Comparison of ENCODE assay signal across 8 mouse cellular contexts in genomic region chr2:174472407-174472806, GRCm38 (mm10). TPM values are rescaled to one million over a fixed set of nuclear protein-coding genes. Genes with fewer than 3 reads are reported as not detected.
DNase-seq lines count a peak whose midpoint lies in the region; ATAC-seq and TF ChIP-seq lines count a peak whose summit lies in the region.

No protein-coding gene starts in this region.

- H3K4me2 ChIP-seq in intestine, embryonic 15.5 days (replicated peaks): peak overlapping the region; percentile 83

- WGBS in cerebellum, adult 2 months: 6% methylated on average over 30 of the region's 30 CpGs
- 7% methylated on average over 30 of the region's 30 CpGs for WGBS in intestine, embryonic 15.5 days

- H3K27me3 ChIP-seq in cerebellum, adult 2 months (ENCODE audit: control insufficient read depth, insufficient read depth, low read length): no peaks in the 10 kb centered on the region
- no peaks in the 10 kb centered on the region for H3K27me3 ChIP-seq in testis, adult 2 months (ENCODE audit: control insufficient read depth, insufficient read depth, low read length)
- no peaks in the 10 kb centered on the region for H3K27me3 ChIP-seq in intestine, embryonic 15.5 days (replicated peaks)

- H3K36me3 ChIP-seq in testis, adult 2 months (ENCODE audit: control insufficient read depth, insufficient read depth, low read length): no peaks in the 10 kb centered on the region; the same call in 1 of the 2 replicates
- peaks cover 7% of the 10 kb centered on the region; the same call in 1 of the 2 replicates for H3K36me3 ChIP-seq in intestine, embryonic 15.5 days

- TF ChIP-seq CTCF in cerebellum, adult 2 months (IDR thresholded peaks at IDR 0.05; ENCODE audit: borderline replicate concordance, insufficient read depth, low read depth, low read length): no peak
- TF ChIP-seq CTCF in testis, adult 2 months (IDR thresholded peaks at IDR 0.05; ENCODE audit: control insufficient read depth, insufficient read depth, insufficient replicate concordance, low read depth, low read length): no peak

- no peak for TF ChIP-seq POLR2A in cerebellum, adult 2 months (IDR thresholded peaks at IDR 0.05; ENCODE audit: borderline replicate concordance, insufficient read depth, low read length)
- TF ChIP-seq POLR2A in testis, adult 2 months (IDR thresholded peaks at IDR 0.05; ENCODE audit: control insufficient read depth, low read depth, low read length): no peak

- H3K4me3 ChIP-seq in cerebellum, adult 2 months (replicated peaks; ENCODE audit: insufficient read depth, low read depth, low read length): peak overlapping the region; percentile 80
- H3K4me3 ChIP-seq in testis, adult 2 months (ENCODE audit: control insufficient read depth, low read depth, low read length): peak overlapping the region; percentile 89
- peak overlapping the region; percentile 83 for H3K4me3 ChIP-seq in intestine, embryonic 15.5 days (replicated peaks)

- H3K9ac ChIP-seq in intestine, embryonic 15.5 days: peak overlapping the region; percentile 71

- DNase-seq in cerebellum, adult 2 months: no peak
- DNase-seq in cerebellum, postnatal 4 days (ENCODE audit: low spot score in 2 of 2): no peak
- DNase-seq in testis, postnatal 10 days (ENCODE audit: low spot score): no peak
- DNase-seq in adrenal gland, adult (ENCODE audit: inconsistent age in 2 of 2, low spot score in 1 of 2): no peak
- DNase-seq in cerebellum, postnatal 10 days: no peak

- no peaks in the 10 kb centered on the region for H3K9me3 ChIP-seq in intestine, embryonic 15.5 days

- H3K4me1 ChIP-seq in cerebellum, adult 2 months (ENCODE audit: control insufficient read depth, insufficient read depth, low read length): peaks cover 2% of the 10 kb centered on the region; the same call in 1 of the 2 replicates
- peaks cover 13% of the 10 kb centered on the region for H3K4me1 ChIP-seq in testis, adult 2 months (ENCODE audit: control insufficient read depth, insufficient read depth, low read length)
- H3K4me1 ChIP-seq in intestine, embryonic 15.5 days (replicated peaks): 0 out of 2 replicates have a peak, but pooled peaks cover 28% of the 10 kb centered on the region

- peak overlapping the region; percentile 28; the same call in 1 of the 2 replicates for H3K27ac ChIP-seq in cerebellum, adult 2 months (ENCODE audit: insufficient read depth, low read length)
- H3K27ac ChIP-seq in testis, adult 2 months (ENCODE audit: control insufficient read depth, insufficient read depth, low read depth, low read length): peak overlapping the region; percentile 78
- peak overlapping the region; percentile 73 for H3K27ac ChIP-seq in intestine, embryonic 15.5 days

- ATAC-seq in intestine, embryonic 15.5 days: peak; percentile 39
- peak; percentile 10; the same call in 1 of the 2 replicates for ATAC-seq in monocyte, adult 5-6 weeks (replicated peaks; ENCODE audit: insufficient number of reproducible peaks, low FRiP score, low TSS enrichment, poor library complexity, severe bottlenecking)

RNA-seq across cellular contexts. Expression of gene Prelid3b, which starts 0.5 kb away (rescaled TPM):
- 86.2 and 87.5 TPM in 2 replicates for polyA plus RNA-seq in cerebellum, adult 2 months (2012; rRNA removed)
- 43.1 and 46.1 TPM in 2 replicates for polyA plus RNA-seq in testis, adult 2 months (2012; rRNA removed)
- polyA plus RNA-seq in intestine, embryonic 15.5 days (2015; fragmentation: Nextera tagmentation; extraction: Ambion mirVana): 125 and 127 TPM in 2 replicates
- 107 to 190 TPM (median 108 TPM) in 3 replicates for total RNA-seq in monocyte, adult 5-6 weeks (2017)

RNA-seq across cellular contexts. Expression of gene Atp5e, which starts 8.5 kb away (rescaled TPM):
- polyA plus RNA-seq in cerebellum, adult 2 months (2012; rRNA removed): 679 and 697 TPM in 2 replicates
- polyA plus RNA-seq in testis, adult 2 months (2012; rRNA removed): 286 and 350 TPM in 2 replicates
- polyA plus RNA-seq in intestine, embryonic 15.5 days (2015; fragmentation: Nextera tagmentation; extraction: Ambion mirVana): 746 and 850 TPM in 2 replicates
- 143 to 289 TPM (median 191 TPM) in 3 replicates for total RNA-seq in monocyte, adult 5-6 weeks (2017)

RNA-seq across cellular contexts. Expression of gene Tubb1, which starts 21.9 kb away (rescaled TPM):
- polyA plus RNA-seq in cerebellum, adult 2 months (2012; rRNA removed): 0.07 and 0.14 TPM in 2 replicates
- 0.14 TPM in 1 of 2 replicates, not detected in the other for polyA plus RNA-seq in testis, adult 2 months (2012; rRNA removed)
- polyA plus RNA-seq in intestine, embryonic 15.5 days (2015; fragmentation: Nextera tagmentation; extraction: Ambion mirVana): 1.1 and 1.4 TPM in 2 replicates
- 13.4 to 226 TPM (median 24.5 TPM) in 3 replicates for total RNA-seq in monocyte, adult 5-6 weeks (2017)

RNA-seq across cellular contexts. Expression of gene Ctsz, which starts 33.6 kb away (rescaled TPM):
- polyA plus RNA-seq in cerebellum, adult 2 months (2012; rRNA removed): 64.2 and 70.7 TPM in 2 replicates
- 9.3 and 10.2 TPM in 2 replicates for polyA plus RNA-seq in testis, adult 2 months (2012; rRNA removed)
- 247 and 298 TPM in 2 replicates for polyA plus RNA-seq in intestine, embryonic 15.5 days (2015; fragmentation: Nextera tagmentation; extraction: Ambion mirVana)
- total RNA-seq in monocyte, adult 5-6 weeks (2017): 273 to 400 TPM (median 362 TPM) in 3 replicates

RNA-seq across cellular contexts. Expression of gene Nelfcd, which starts 56.8 kb away (rescaled TPM):
- polyA plus RNA-seq in cerebellum, adult 2 months (2012; rRNA removed): 74.0 and 77.4 TPM in 2 replicates
- 25.8 and 28.4 TPM in 2 replicates for polyA plus RNA-seq in testis, adult 2 months (2012; rRNA removed)
- 83.3 and 83.6 TPM in 2 replicates for polyA plus RNA-seq in intestine, embryonic 15.5 days (2015; fragmentation: Nextera tagmentation; extraction: Ambion mirVana)
- total RNA-seq in monocyte, adult 5-6 weeks (2017): 40.3 to 48.0 TPM (median 44.1 TPM) in 3 replicates

Comparison
In these comparisons a context has a peak if more than half of its experiments do, and no peak if none do; other contexts are left out.
1. H3K27ac ChIP-seq: peak in every context shown above with its lines; median percentile 78 in testis, adult 2 months; 73 in intestine, embryonic 15.5 days; 28 in cerebellum, adult 2 months.